14 mouse cellular contexts compared by ENCODE assay signal in genomic region chr14:69494522-69494921, GRCm38 (mm10). TPM values are rescaled to one million over a fixed set of nuclear protein-coding genes. Genes with fewer than 3 reads are reported as not detected.
"Had no signal": no experiment of that assay in that cellular context is flagged by ENCODE, and none has a peak within 500 bp of the region (broad histone marks: within the 10 kb centered on the region; RNA-seq: fewer than 3 reads in every experiment).

No protein-coding gene starts in this region.

RNA-seq across cellular contexts. Expression of gene Gm16867, which starts 8.6 kb away (rescaled TPM):
- polyA plus RNA-seq: kidney, embryonic 16.5 days; limb, embryonic 12.5 days; lung, embryonic 15.5 days; midbrain, embryonic 12.5 days; midbrain, embryonic 15.5 days; neural tube, embryonic 12.5 days; neural tube, embryonic 15.5 days; stomach, embryonic 14.5 days; thymus, postnatal 0 days had no signal

RNA-seq across cellular contexts. Expression of gene Gm27179, which starts 17.8 kb away (rescaled TPM):
- total RNA-seq: layer of hippocampus, adult 18-20 months; layer of hippocampus, postnatal 14 days; left cerebral cortex, adult 8-10 months; left cerebral cortex, postnatal 14 days; left cerebral cortex, postnatal 4 days had no signal
- polyA plus RNA-seq: kidney, embryonic 16.5 days; limb, embryonic 12.5 days; lung, embryonic 15.5 days; midbrain, embryonic 12.5 days; midbrain, embryonic 15.5 days; neural tube, embryonic 12.5 days; neural tube, embryonic 15.5 days; stomach, embryonic 14.5 days; thymus, postnatal 0 days had no signal
